Mouse (Mus musculus) forebrain, embryonic 14.5 days (tissue): ENCODE data around the gene Cmtm6. TPM values are rescaled to one million over a fixed set of nuclear protein-coding genes. Genes with fewer than 3 reads are reported as not detected.

ENCODE experiments used
- ATAC-seq: fragments of 200-750 bp; cut with Nextera tagmentation; 2 replicates; pipeline ENCODE4 v1.8.0; 2017; ENCODE audit warnings: mild to moderate bottlenecking, moderate library complexity
- DNase-seq: peaks from one replicate; pipeline ENCODE4 v3.0.0-alpha.2; 2015; ENCODE audit warnings: low spot score
- H3K27ac ChIP-seq: fragments of 300-500 bp; sonication (generic); 2 replicates; pipeline ENCODE4 v1.5.1; 2014; ENCODE audit warnings: low read depth, mild to moderate bottlenecking, control low read depth, low read length, moderate library complexity
- H3K27me3 ChIP-seq: fragments of 300-500 bp; sonication (generic); replicated peaks from 2 replicates; pipeline ENCODE4 v1.6.1; 2014; ENCODE audit warnings: low read length, control low read depth, mixed read lengths; ENCODE audit not compliant: control insufficient read depth, insufficient read depth
- H3K36me3 ChIP-seq: fragments of 300-500 bp; sonication (generic); 2 replicates; pipeline ENCODE4 v1.6.1; 2014; ENCODE audit warnings: low read length, control low read depth; ENCODE audit not compliant: control insufficient read depth, insufficient read depth
- H3K4me1 ChIP-seq: fragments of 300-500 bp; sonication (generic); 2 replicates; pipeline ENCODE4 v1.6.1; 2014; ENCODE audit warnings: antibody characterized with exemption, low read length, control low read depth; ENCODE audit not compliant: control insufficient read depth, insufficient read depth
- H3K4me2 ChIP-seq: fragments of 300-500 bp; sonication (generic); 2 replicates; pipeline ENCODE4 v1.6.1; 2014; ENCODE audit warnings: mild to moderate bottlenecking, control low read depth, low read length
- H3K4me3 ChIP-seq: fragments of 300-500 bp; sonication (generic); 2 replicates; pipeline ENCODE4 v1.5.1; 2014; ENCODE audit warnings: low read depth, low read length, control low read depth
- H3K9ac ChIP-seq: fragments of 300-500 bp; sonication (generic); 2 replicates; pipeline ENCODE4 v1.6.1; 2014; ENCODE audit warnings: mild to moderate bottlenecking, low read length, control low read depth, moderate library complexity
- H3K9me3 ChIP-seq: fragments of 300-500 bp; sonication (generic); replicated peaks from 2 replicates; pipeline ENCODE4 v1.6.1; 2016; ENCODE audit warnings: low read length, control low read depth, mixed read lengths; ENCODE audit not compliant: control insufficient read depth
- WGBS: fragments of 180-500 bp; shearing (Covaris S2); extraction: QIAGEN DNeasy Blood & Tissue Kit; methylation state at CpG from one replicate; pipeline ENCODE4 v1.1.7; 2014; 5-methylcytosine and 5-hydroxymethylcytosine counted together
- polyA plus RNA-seq: library from polyadenylated mRNA; unstranded; fragments of >200 nt; fragmentation: Nextera tagmentation; extraction: Ambion mirVana; gene quantifications from 2 replicates; pipeline ENCODE4 v1.2.1, GENCODE M21; 2014

Cmtm6 gene
- polyA plus RNA-seq, 1 experiment from 2014 or later: 23.9 TPM

- Histone ChIP-seq H3K27ac (no peak overlapping the region), H3K27me3 (no peaks in the 10 kb centered on the region), H3K9ac (no peak overlapping the region), H3K9me3 (no peaks in the 10 kb centered on the region), H3K36me3 (no peaks in the 10 kb centered on the region), H3K4me2 (no peak overlapping the region), H3K4me1 (peaks cover 3% of the 10 kb centered on the region; the same call in 1 of the 2 replicates), H3K4me3 (no peak overlapping the region)
- WGBS: 83% methylated on average over 7 of the region's 7 CpGs
- ATAC-seq (no peak), DNase-seq (no peak)
These were observed 27.4 kb downstream of the Cmtm6 start for GRCm38 (mm10) chr9:114758272-114758671.

GRCm38 (mm10) chr9:114758801-114759200 lies 27.9 kb downstream of the Cmtm6 start:
- Histone ChIP-seq H3K27ac (no peak overlapping the region), H3K4me1 (0 out of 2 replicates have a peak, but pooled peaks cover 3% of the 10 kb centered on the region), H3K27me3 (no peaks in the 10 kb centered on the region), H3K9me3 (no peaks in the 10 kb centered on the region), H3K4me2 (no peak overlapping the region), H3K4me3 (no peak overlapping the region), H3K9ac (no peak overlapping the region), H3K36me3 (no peaks in the 10 kb centered on the region)
- 89% methylated on average over 5 of the region's 5 CpGs for WGBS
- DNase-seq (no peak), ATAC-seq (no peak)

- H3K9me3 ChIP-seq: no peaks in the 10 kb centered on the region
- no peak overlapping the region for H3K4me3 ChIP-seq
- H3K4me1 ChIP-seq: 0 out of 2 replicates have a peak, but pooled peaks cover 3% of the 10 kb centered on the region
- H3K4me2 ChIP-seq: no peak overlapping the region
- no peaks in the 10 kb centered on the region for H3K27me3 ChIP-seq
- H3K9ac ChIP-seq: no peak overlapping the region
- WGBS: 45% methylated on average over 4 of the region's 4 CpGs
- ATAC-seq: 0 out of 2 replicates have a peak, but pooled peaks have one; percentile 34
- DNase-seq: no peak
- H3K27ac ChIP-seq: no peak overlapping the region
- H3K36me3 ChIP-seq: no peaks in the 10 kb centered on the region
These were observed 29.0 kb downstream of the Cmtm6 start for GRCm38 (mm10) chr9:114759886-114760285.

GRCm38 (mm10) chr9:114760353-114760752 lies 29.4 kb downstream of the Cmtm6 start:
- no peak overlapping the region for H3K4me3 ChIP-seq
- ATAC-seq: no peak
- H3K4me2 ChIP-seq: no peak overlapping the region
- no peaks in the 10 kb centered on the region for H3K36me3 ChIP-seq
- DNase-seq: no peak
- no peaks in the 10 kb centered on the region for H3K9me3 ChIP-seq
- 0 out of 2 replicates have a peak, but pooled peaks cover 3% of the 10 kb centered on the region for H3K4me1 ChIP-seq
- 76% methylated on average over 5 of the region's 5 CpGs for WGBS
- no peak overlapping the region for H3K27ac ChIP-seq
- no peaks in the 10 kb centered on the region for H3K27me3 ChIP-seq
- no peak overlapping the region for H3K9ac ChIP-seq

GRCm38 (mm10) chr9:114761848-114762247 lies 30.9 kb downstream of the Cmtm6 start:
- H3K4me2 ChIP-seq: no peak overlapping the region
- no peaks in the 10 kb centered on the region for H3K9me3 ChIP-seq
- no peak overlapping the region for H3K27ac ChIP-seq
- H3K4me1 ChIP-seq: peaks cover 7% of the 10 kb centered on the region
- no peak for DNase-seq
- ATAC-seq: no peak
- no peaks in the 10 kb centered on the region for H3K27me3 ChIP-seq
- H3K4me3 ChIP-seq: no peak overlapping the region
- H3K9ac ChIP-seq: no peak overlapping the region
- no peaks in the 10 kb centered on the region for H3K36me3 ChIP-seq
- WGBS: 74% methylated on average over 11 of the region's 11 CpGs

GRCm38 (mm10) chr9:114763341-114763740 lies 32.4 kb downstream of the Cmtm6 start:
- 56% methylated on average over 13 of the region's 13 CpGs for WGBS
- Histone ChIP-seq H3K4me1 (peaks cover 10% of the 10 kb centered on the region), H3K27ac (no peak overlapping the region), H3K4me3 (no peak overlapping the region), H3K27me3 (no peaks in the 10 kb centered on the region), H3K9me3 (no peaks in the 10 kb centered on the region), H3K4me2 (no peak overlapping the region), H3K9ac (no peak overlapping the region), H3K36me3 (no peaks in the 10 kb centered on the region)
- ATAC-seq (no peak), DNase-seq (peak; percentile 56)

- Histone ChIP-seq H3K9ac (no peak overlapping the region; the same call in 1 of the 2 replicates), H3K9me3 (no peaks in the 10 kb centered on the region), H3K36me3 (no peaks in the 10 kb centered on the region), H3K4me1 (peaks cover 7% of the 10 kb centered on the region), H3K27me3 (no peaks in the 10 kb centered on the region), H3K4me2 (no peak overlapping the region), H3K4me3 (no peak overlapping the region), H3K27ac (peak overlapping the region; percentile 33; the same call in 1 of the 2 replicates)
- ATAC-seq (peak; percentile 84), DNase-seq (peak; percentile 89)
- 28% methylated on average over 13 of the region's 13 CpGs for WGBS
These were observed 36.1 kb downstream of the Cmtm6 start for GRCm38 (mm10) chr9:114767030-114767429.

GRCm38 (mm10) chr9:114767507-114767906 lies 36.6 kb downstream of the Cmtm6 start:
- ATAC-seq: no peak
- H3K27ac ChIP-seq: no peak overlapping the region; the same call in 1 of the 2 replicates

GRCm38 (mm10) chr9:114768066-114768465 lies 37.1 kb downstream of the Cmtm6 start:
- DNase-seq: no peak
- no peak overlapping the region for H3K9ac ChIP-seq
- no peak overlapping the region for H3K4me2 ChIP-seq
- no peaks in the 10 kb centered on the region for H3K9me3 ChIP-seq
- H3K4me1 ChIP-seq: peaks cover 7% of the 10 kb centered on the region
- H3K27me3 ChIP-seq: no peaks in the 10 kb centered on the region
- ATAC-seq: no peak
- no peaks in the 10 kb centered on the region for H3K36me3 ChIP-seq
- WGBS: 62% methylated on average over 10 of the region's 10 CpGs
- H3K27ac ChIP-seq: no peak overlapping the region
- H3K4me3 ChIP-seq: no peak overlapping the region

More at GRCm38 (mm10) chr9:114767507-114767906, 36.6 kb downstream of the Cmtm6 start:
- no peaks in the 10 kb centered on the region for H3K27me3 ChIP-seq
- WGBS: 80% methylated on average over 2 of the region's 2 CpGs
- peaks cover 7% of the 10 kb centered on the region for H3K4me1 ChIP-seq
- no peaks in the 10 kb centered on the region for H3K9me3 ChIP-seq
- H3K4me3 ChIP-seq: no peak overlapping the region
- DNase-seq: no peak
- no peaks in the 10 kb centered on the region for H3K36me3 ChIP-seq
- H3K9ac ChIP-seq: no peak overlapping the region
- H3K4me2 ChIP-seq: no peak overlapping the region
